Mouse (Mus musculus) G1E-ER4 (cell line): ENCODE measurements around the gene Fam120b. TPM values are rescaled to one million over a fixed set of nuclear protein-coding genes. Genes with fewer than 3 reads are reported as not detected.

Experiments used
- GATA1 ChIP-seq: IDR thresholded peaks from one replicate; pipeline ENCODE4 v1.8.0; 2012; ENCODE audit warnings: low read length, inconsistent platforms
- polyA plus RNA-seq: library from polyadenylated mRNA; stranded (reverse); fragments of >175 nt; gene quantifications from 2 replicates; pipeline ENCODE4 v1.2.3, GENCODE M21; 2012

The Fam120b gene
- polyA plus RNA-seq: 2.9 and 4.7 TPM in 2 replicates

DNA sequence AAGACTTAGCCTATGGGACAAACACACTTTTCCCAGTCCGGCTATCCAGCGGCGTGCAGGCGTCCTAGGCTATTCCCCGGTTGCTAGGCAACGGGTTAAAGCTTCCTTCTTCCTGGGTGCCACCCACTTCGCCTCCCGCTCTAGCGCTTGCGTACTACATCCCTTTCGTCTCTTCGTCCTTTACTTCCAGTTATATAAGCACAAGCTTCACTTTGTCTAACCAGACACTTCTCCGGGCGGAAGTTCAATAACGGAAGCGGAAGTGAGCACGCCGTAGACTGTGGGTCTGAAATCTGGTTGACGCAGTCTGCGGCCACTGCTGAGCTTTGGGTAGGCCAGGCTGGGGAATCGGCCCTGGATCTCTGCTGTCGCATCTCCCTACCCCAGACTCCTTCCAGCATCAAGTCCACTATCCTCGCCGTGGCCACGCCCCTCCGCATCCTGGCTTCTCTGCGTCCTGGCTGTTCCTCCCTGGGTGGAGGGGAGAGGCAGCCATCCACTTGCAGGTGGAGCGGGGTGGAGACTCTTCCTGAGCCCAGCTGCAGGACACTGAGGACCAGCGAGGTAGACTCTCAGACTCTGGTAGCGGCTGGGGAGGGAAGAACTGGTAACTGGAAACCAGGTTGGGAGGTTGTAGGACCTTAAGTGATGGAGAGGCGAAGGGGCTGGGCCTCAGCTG lies at the start of gene Fam120b:
Fam120b (plus strand) TSS at position 206 of the 679 bp plus-strand sequence.
- TF ChIP-seq GATA1: no peak

DNA sequence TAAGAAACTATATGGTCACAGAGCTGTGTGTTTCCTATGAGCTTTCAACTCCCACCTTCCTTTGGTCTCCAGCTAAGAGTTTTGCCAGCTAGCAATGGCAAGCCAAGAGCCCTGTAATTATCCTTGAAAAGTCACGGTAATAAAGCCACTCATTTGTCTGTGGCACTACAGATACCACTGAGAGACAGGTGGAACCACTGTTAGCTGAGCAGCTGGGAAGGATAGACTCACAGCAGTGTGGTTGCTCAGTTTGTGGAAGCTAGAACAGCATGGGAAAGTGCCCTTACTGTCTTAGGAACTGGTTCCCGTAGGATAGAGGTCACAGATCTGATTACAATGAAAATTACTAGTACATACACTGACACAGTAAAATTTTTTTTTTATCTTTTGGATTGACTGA lies 45.9 kb upstream of the Fam120b start:
- no peak for TF ChIP-seq GATA1

GRCm38 (mm10) chr17:15352869-15353610 lies 43.0 kb upstream of the Fam120b start:
- TF ChIP-seq GATA1: no peak

GRCm38 (mm10) chr17:15354006-15354405 lies 42.0 kb upstream of the Fam120b start:
- TF ChIP-seq GATA1: no peak

DNA sequence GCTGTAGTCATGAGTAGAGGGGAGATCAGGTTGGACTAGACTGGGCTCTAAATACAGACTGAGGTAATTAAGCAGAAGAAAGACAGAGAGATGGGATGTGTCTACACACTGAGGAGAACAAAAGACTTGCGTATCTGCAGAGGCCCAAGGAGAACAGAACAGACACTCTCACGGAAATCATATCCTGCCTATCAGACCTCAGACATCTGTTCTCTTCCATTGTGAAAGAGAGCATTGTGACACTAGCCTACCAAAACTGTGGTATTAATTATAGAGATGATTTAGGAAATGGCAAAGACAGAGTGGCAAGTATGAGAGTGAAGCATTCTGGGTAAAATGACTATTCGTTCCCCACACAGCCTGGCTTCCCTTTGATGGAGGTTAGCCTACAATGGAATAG lies 40.9 kb upstream of the Fam120b start:
- no peak for TF ChIP-seq GATA1

DNA sequence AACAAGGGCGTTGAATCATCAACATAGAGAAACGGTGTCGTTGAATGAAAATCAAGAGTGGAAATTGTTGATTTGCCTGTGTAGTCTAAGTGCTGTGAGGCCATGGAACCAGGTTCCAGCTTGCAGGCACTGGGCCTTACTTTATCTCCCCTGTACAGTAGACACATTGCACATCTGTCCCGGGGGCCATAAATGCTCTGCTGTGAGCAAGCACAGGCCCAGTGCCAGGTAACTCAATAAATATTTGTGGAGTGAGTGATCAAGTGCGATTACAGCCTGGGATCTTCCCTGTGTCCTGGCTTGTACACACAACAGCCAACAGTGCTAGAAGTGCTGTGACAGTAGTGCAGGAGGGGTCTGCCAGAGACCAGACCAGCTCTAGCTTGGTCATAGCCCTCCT lies 39.5 kb upstream of the Fam120b start:
- no peak for TF ChIP-seq GATA1

- TF ChIP-seq GATA1: no peak
Observed at GRCm38 (mm10) chr17:15357071-15357470, 38.9 kb upstream of the Fam120b start.

DNA sequence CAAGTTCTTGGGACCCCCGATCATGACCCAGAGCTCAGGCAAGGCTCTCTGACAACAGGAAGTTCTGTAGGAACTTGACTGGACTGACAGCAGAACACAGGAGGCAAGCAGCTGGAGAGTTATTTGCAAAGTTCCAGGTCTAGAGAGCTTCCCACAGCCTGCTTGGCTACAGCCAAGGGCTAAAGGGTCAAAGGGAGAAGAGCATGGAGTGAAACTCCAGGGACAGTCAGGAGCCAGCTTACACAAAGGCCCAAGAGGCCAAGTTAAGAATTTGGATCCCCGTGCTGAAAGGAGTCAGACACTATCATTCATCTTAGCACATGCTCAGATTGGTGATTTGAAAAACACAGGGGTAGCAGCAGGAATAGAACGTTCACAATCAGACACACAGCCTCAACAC lies 32.3 kb upstream of the Fam120b start:
- TF ChIP-seq GATA1: no peak

- no peak for TF ChIP-seq GATA1
Observed at GRCm38 (mm10) chr17:15365650-15366049, 30.4 kb upstream of the Fam120b start.

- TF ChIP-seq GATA1: no peak
Observed at GRCm38 (mm10) chr17:15370401-15370800, 25.6 kb upstream of the Fam120b start.

- TF ChIP-seq GATA1: no peak
Observed at GRCm38 (mm10) chr17:15371967-15372835, 23.8 kb upstream of the Fam120b start.

- no peak for TF ChIP-seq GATA1
Observed at GRCm38 (mm10) chr17:15372931-15373652, 22.9 kb upstream of the Fam120b start.

GRCm38 (mm10) chr17:15374321-15375141 lies 21.5 kb upstream of the Fam120b start:
- no peak for TF ChIP-seq GATA1

DNA sequence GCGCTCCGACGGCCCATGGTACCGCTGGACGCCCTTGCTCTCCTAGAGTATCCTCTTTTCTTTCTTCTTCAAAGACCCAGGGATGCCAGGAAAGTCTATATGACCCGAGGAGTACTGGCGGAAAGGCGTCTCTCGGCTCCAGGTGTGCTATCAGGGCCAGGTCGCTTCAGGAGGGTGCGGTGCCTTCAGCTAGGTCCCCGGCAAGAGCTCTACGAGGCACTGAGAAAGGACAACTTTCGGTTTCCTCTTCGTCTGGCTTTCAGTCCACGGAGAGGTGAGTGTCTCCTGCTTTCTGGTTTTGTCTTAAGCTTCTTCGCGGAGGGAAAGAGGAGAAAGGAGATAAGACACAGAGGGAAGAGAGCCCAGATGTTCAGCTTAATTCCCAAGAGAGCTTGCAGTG lies 20.8 kb upstream of the Fam120b start:
- TF ChIP-seq GATA1: no peak

DNA sequence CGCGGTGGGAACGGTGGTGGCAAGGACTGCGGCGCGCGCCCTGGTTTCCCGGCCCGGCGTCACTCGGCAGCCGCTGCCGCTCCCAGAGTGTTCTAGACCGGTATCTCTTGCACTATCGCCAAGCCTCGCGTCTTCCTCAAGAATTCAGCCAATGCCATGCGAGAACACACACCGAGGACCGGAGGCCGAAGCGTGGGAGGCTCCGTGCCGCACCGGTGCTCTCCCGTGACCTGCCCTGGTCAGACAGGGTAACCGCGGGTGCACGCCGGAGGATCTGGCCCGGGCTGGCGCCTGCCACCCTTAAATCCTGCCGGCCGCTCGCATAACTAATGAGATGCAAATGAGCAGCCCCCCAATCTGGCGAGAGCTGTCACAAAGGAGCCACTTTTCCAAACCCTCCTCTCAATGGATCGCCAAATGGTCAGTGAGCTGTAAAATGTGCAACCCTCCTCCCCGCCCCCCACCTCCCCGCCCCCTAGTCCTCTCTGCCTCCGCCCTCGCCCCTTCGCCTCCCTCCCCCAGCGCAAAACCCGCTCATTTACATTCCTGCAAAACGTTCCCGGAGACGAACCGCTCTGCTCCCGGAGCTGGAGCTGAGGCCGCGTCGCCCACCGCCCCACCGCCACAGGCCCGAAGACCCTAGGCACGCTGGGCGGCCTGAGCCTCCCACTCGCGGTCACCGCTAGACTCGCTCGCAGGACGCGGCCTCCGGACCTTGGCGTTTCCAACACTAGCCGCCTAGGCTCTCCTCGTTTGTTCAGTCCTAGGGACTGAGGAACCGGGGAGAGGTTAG lies 20.1 kb upstream of the Fam120b start:
- TF ChIP-seq GATA1: no peak
